Mouse (Mus musculus) cortical plate, adult 2 months (tissue): Measurements from ENCODE around the gene Spns2. TPM values are rescaled to one million over a fixed set of nuclear protein-coding genes. Genes with fewer than 3 reads are reported as not detected.

Experiments used
- H3K27ac ChIP-seq: fragments of 200-500 bp; 2 replicates; pipeline ENCODE4 v1.5.1; 2012; ENCODE audit warnings: low read length, control low read depth, inconsistent platforms; ENCODE audit not compliant: insufficient read depth
- H3K4me1 ChIP-seq: fragments of 200-500 bp; 2 replicates; pipeline ENCODE4 v1.6.1; 2011; ENCODE audit warnings: low read length; ENCODE audit not compliant: control insufficient read depth, insufficient read depth
- H3K4me3 ChIP-seq: fragments of 200-500 bp; 2 replicates; pipeline ENCODE4 v1.5.1; 2011; ENCODE audit warnings: mild to moderate bottlenecking, low read length, control low read depth; ENCODE audit not compliant: insufficient read depth
- CTCF ChIP-seq: fragments of 200-500 bp; IDR thresholded peaks from 2 replicates; pipeline ENCODE4 v1.5.1; 2011; ENCODE audit warnings: mild to moderate bottlenecking, control low read depth, low read length; ENCODE audit not compliant: insufficient read depth; ENCODE audit errors: extremely low read depth
- POLR2A ChIP-seq: fragments of 200-500 bp; IDR thresholded peaks from 2 replicates; pipeline ENCODE4 v1.6.1; 2011; ENCODE audit warnings: mild to moderate bottlenecking, low read length, control low read depth; ENCODE audit not compliant: insufficient read depth; ENCODE audit errors: extremely low read depth
- polyA plus RNA-seq: library from polyadenylated mRNA; depleted of rRNA; stranded (reverse); fragments of >200 nt; gene quantifications from 2 replicates; pipeline ENCODE4 v1.2.3, GENCODE M21; 2012

The Spns2 gene
- polyA plus RNA-seq, 1 experiment: 45.2 TPM

- Histone ChIP-seq H3K4me1 (no peaks in the 10 kb centered on the region), H3K4me3 (no peak overlapping the region), H3K27ac (no peak overlapping the region)
- TF ChIP-seq CTCF (no peak), POLR2A (no peak)
Observed at GRCm38 (mm10) chr11:72415155-72415554, 74.5 kb downstream of the Spns2 start.

DNA sequence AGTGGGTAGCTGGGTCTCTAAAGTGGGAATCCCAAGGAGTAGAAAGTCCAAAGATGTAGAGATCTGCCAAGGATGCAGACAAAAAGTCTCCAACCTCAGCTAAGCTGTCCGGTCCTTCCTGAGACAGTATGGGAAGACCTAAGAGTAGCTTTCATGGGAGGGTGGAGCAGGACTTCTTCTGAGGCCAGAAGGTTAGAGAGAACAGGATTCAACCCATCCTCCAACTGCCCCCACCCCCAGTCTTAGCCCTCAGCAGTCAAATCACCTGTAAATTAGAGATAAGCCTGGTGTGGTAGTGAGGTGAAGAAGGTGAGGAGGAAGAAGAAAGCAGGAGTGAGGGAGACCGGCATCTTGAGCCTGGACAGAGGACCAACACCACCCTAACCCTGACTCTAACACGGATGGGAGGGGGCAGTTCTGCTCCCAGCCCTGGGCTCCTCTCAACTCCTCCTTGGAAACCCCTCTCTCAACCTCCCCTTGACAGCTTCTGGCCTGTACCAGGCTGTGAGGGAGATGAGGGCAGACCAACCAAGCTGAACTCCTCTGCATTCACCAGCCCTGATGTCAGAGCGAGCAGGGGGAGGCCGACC is 76.0 kb downstream of the Spns2 start:
- TF ChIP-seq POLR2A (no peak), CTCF (no peak)
- Histone ChIP-seq H3K4me1 (no peaks in the 10 kb centered on the region), H3K27ac (no peak overlapping the region), H3K4me3 (no peak overlapping the region)

DNA sequence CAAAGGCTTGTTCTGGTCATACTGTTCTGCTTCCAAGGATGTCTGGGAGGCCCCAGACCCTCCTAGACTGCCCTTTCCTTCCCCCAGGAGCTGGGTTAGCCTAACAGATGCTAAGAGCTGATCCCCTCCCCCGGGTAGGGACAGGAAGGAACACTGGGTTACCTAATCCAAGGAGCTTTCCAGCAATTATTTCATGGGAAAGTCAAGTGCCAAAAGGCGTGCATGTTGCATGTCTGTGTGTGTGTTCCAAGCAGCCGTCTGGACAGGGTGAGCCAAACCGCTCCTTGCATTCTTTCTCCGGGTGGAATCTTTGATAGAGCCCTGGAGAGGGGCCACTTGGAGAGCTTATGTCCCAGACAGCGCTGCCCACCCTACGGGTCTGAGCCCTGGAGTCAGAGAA is 76.7 kb downstream of the Spns2 start:
- Histone ChIP-seq H3K27ac (no peak overlapping the region), H3K4me1 (no peaks in the 10 kb centered on the region), H3K4me3 (no peak overlapping the region)
- TF ChIP-seq CTCF (no peak), POLR2A (no peak)

DNA sequence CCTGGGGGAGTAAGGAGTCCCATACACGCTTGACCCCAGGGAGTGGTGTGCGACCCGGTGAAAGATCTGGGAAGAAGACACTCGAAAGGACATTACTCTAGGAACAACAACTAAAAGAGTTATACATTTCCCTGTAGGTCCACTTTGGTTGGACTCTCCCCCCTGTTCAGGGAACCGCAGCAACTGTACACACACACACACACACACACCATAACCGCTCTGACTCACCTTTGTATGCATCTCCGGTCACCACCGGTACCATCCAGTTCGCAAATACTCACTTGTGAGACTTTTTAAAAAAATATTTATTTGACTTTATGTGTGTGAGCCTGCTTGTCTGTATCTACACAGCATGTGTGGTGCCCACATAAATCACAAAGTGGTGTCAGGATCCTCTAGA is 77.8 kb downstream of the Spns2 start:
- TF ChIP-seq CTCF (no peak), POLR2A (no peak)
- Histone ChIP-seq H3K27ac (no peak overlapping the region), H3K4me1 (no peaks in the 10 kb centered on the region), H3K4me3 (no peak overlapping the region; the same call in 1 of the 2 replicates)

DNA sequence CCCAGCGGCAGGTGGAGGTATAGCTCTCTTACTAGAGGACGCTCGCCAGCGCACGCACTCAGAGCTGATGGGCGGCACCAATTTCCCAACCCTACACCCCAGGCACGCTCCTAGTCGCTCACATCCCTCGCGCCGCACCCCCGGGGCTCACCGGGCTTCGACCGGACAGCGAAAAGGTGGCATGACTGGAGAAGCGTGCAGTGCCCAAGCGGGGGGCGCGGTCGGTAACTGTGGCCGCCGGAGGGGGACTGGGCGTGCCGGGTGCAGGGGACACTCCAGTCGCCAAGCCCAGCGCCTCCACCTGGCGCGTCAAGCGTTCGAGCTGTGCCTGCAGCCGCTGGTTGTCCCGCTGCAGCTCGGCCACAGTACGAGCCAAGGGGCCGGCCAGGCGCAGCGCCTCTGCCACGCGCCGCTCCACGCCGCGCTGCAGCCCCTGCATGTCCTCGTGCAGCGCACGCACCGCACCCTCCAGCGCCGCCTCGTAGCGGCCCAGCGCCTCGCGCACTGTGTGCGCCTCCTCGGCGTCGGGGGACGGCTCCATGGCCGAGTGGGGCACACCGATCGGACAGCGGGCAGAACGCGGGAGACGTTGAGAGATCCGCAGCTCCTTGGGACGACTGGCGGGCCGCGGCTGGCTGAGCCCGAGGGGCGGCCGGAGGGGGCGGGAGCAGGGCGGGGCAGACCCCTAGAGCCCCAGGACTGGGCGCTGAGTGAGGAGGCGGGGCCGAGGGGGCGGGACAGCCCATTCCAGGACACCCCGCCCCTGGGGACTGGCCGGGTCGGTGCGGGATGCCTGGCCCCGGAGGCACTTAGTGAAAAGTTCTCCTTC is 78.4 kb downstream of the Spns2 start, which contains the start of gene Smtnl2:
Smtnl2 (minus strand) TSS at position 621 of the 829 bp plus-strand sequence.
- H3K4me3 ChIP-seq: peak within 1 kb of the TSS; percentile 41
- H3K4me1 ChIP-seq: no peaks in the 10 kb centered on the region
- no peak within 1 kb of the TSS for H3K27ac ChIP-seq
- TF ChIP-seq POLR2A: no peak
- TF ChIP-seq CTCF: no peak

GRCm38 (mm10) chr11:72410521-72411092 is 79.1 kb downstream of the Spns2 start:
- TF ChIP-seq CTCF (0 out of 2 replicates have a peak, but pooled peaks have one; percentile 26), POLR2A (no peak)
- no peak overlapping the region for H3K27ac ChIP-seq
- peak overlapping the region; percentile 41; the same call in 1 of the 2 replicates for H3K4me3 ChIP-seq
- H3K4me1 ChIP-seq: no peaks in the 10 kb centered on the region

GRCm38 (mm10) chr11:72409649-72410385 is 79.9 kb downstream of the Spns2 start:
- TF ChIP-seq CTCF: no peak
- no peak for TF ChIP-seq POLR2A
- Histone ChIP-seq H3K4me3 (no peak overlapping the region), H3K4me1 (no peaks in the 10 kb centered on the region), H3K27ac (no peak overlapping the region)

- TF ChIP-seq POLR2A (no peak), CTCF (no peak)
- Histone ChIP-seq H3K27ac (no peak overlapping the region), H3K4me3 (no peak overlapping the region), H3K4me1 (no peaks in the 10 kb centered on the region)
Observed at GRCm38 (mm10) chr11:72408451-72409170, 81.1 kb downstream of the Spns2 start.

DNA sequence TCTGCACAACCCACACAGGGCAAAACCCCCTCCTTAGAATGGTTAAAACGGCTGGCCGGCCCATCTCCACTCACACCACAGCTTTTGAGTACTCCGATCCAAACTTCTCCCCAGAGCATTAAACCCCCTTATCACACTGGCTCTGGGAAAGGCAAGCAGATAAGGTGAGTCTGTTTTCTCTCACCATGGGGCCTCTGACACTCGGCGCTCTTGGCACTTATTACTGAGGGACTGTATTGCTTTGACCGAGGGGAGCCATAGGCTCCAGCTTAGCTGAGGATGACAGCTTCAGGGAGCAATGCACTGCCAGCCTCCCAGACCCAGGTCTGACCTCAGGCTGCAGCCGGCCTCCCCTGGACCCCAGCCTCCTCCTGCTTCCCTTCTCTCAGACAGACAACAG is 82.1 kb downstream of the Spns2 start:
- TF ChIP-seq POLR2A (no peak), CTCF (no peak)
- Histone ChIP-seq H3K4me1 (no peaks in the 10 kb centered on the region), H3K27ac (no peak overlapping the region), H3K4me3 (no peak overlapping the region)
